Mouse (Mus musculus) megakaryocyte, embryonic 14.5 days (primary cell): ENCODE measurements at regions not wholly inside any gene's neighbourhood (a gene's known extent, or its start where the extent isn't known, plus 50 kb on each side); places are given as distances from the start of the nearest gene placed in this dataset.

Experiments
- FLI1 ChIP-seq: IDR thresholded peaks from 2 replicates; pipeline ENCODE4 v1.6.1; 2012; ENCODE audit warnings: low read length, inconsistent platforms, mixed read lengths
- GATA1 ChIP-seq: IDR thresholded peaks from 3 replicates; pipeline ENCODE4 v1.6.1; 2012; ENCODE audit warnings: mixed read lengths, low read length, inconsistent platforms, borderline replicate concordance

- TF ChIP-seq GATA1 (no peak), FLI1 (no peak)
Observed at GRCm38 (mm10) chr15:92839611-92840010, 435.4 kb downstream of the Gxylt1 start.
